Mouse (Mus musculus) lung, postnatal 0 days (tissue): ENCODE results near the gene Pdcd1lg2. TPM values are rescaled to one million over a fixed set of nuclear protein-coding genes. Genes with fewer than 3 reads are reported as not detected.

Source experiments
- ATAC-seq: fragments of 200-750 bp; cut with Nextera tagmentation; 2 replicates; pipeline ENCODE4 v1.8.0; 2017; ENCODE audit warnings: moderate library complexity
- DNase-seq: peaks from one replicate; pipeline ENCODE4 v3.0.0-alpha.2; 2016; ENCODE audit warnings: low spot score
- H3K27ac ChIP-seq: fragments of 300-500 bp; sonication (generic); 2 replicates; pipeline ENCODE4 v1.5.1; 2014; ENCODE audit warnings: antibody characterized with exemption, mild to moderate bottlenecking, low read length, mixed read lengths
- H3K27me3 ChIP-seq: fragments of 300-500 bp; sonication (generic); replicated peaks from 2 replicates; pipeline ENCODE4 v1.6.1; 2014; ENCODE audit warnings: low read length, mixed read lengths; ENCODE audit not compliant: insufficient read depth
- H3K36me3 ChIP-seq: fragments of 300-500 bp; sonication (generic); 2 replicates; pipeline ENCODE4 v1.6.1; 2014; ENCODE audit warnings: low read length, mixed read lengths; ENCODE audit not compliant: insufficient read depth
- H3K4me1 ChIP-seq: fragments of 300-500 bp; sonication (generic); 2 replicates; pipeline ENCODE4 v1.6.1; 2014; ENCODE audit warnings: antibody characterized with exemption, low read depth, low read length, mixed read lengths; ENCODE audit not compliant: insufficient read depth
- H3K4me2 ChIP-seq: fragments of 300-500 bp; sonication (generic); replicated peaks from 2 replicates; pipeline ENCODE4 v1.6.1; 2014; ENCODE audit warnings: low read depth, mild to moderate bottlenecking, low read length, moderate library complexity, mixed read lengths
- H3K4me3 ChIP-seq: fragments of 300-500 bp; sonication (generic); 2 replicates; pipeline ENCODE4 v1.5.1; 2014; ENCODE audit warnings: low read depth, low read length
- H3K9ac ChIP-seq: fragments of 300-500 bp; sonication (generic); replicated peaks from 2 replicates; pipeline ENCODE4 v1.6.1; 2014; ENCODE audit warnings: low read depth, mild to moderate bottlenecking
- H3K9me3 ChIP-seq: fragments of 300-500 bp; sonication (generic); 2 replicates; pipeline ENCODE4 v1.6.1; 2016; ENCODE audit warnings: low read length, mixed read lengths
- CTCF ChIP-seq: IDR thresholded peaks from 2 replicates; pipeline ENCODE4 v1.5.1; 2016; ENCODE audit warnings: antibody characterized with exemption, mild to moderate bottlenecking
- EP300 ChIP-seq: IDR thresholded peaks from 2 replicates; pipeline ENCODE4 v1.6.1; 2016; ENCODE audit warnings: antibody characterized with exemption, mild to moderate bottlenecking, control low read depth
- WGBS: fragments of 180-500 bp; shearing (Covaris S2); extraction: QIAGEN DNeasy Blood & Tissue Kit; methylation state at CpG from one replicate; pipeline ENCODE4 v1.1.7; 2014; 5-methylcytosine and 5-hydroxymethylcytosine counted together
- polyA plus RNA-seq: library from polyadenylated mRNA; unstranded; fragments of >200 nt; fragmentation: Nextera tagmentation; extraction: Ambion mirVana; gene quantifications from 2 replicates; pipeline ENCODE4 v1.2.1, GENCODE M21; 2015

The Pdcd1lg2 gene
- polyA plus RNA-seq, 1 experiment from 2014 or later, result 0.26 TPM

- Histone ChIP-seq H3K36me3 (no peaks in the 10 kb centered on the region), H3K27ac (no peak overlapping the region), H3K4me3 (no peak overlapping the region), H3K4me2 (no peak overlapping the region), H3K27me3 (no peaks in the 10 kb centered on the region), H3K9ac (no peak overlapping the region), H3K9me3 (no peaks in the 10 kb centered on the region), H3K4me1 (no peaks in the 10 kb centered on the region)
- TF ChIP-seq EP300, result no peak
- 55% methylated on average over 5 of the region's 5 CpGs for WGBS
- ATAC-seq, result no peak
- DNase-seq, result no peak
Measured at GRCm38 (mm10) chr19:29390483-29390882, 20.2 kb upstream of the Pdcd1lg2 start.

DNA sequence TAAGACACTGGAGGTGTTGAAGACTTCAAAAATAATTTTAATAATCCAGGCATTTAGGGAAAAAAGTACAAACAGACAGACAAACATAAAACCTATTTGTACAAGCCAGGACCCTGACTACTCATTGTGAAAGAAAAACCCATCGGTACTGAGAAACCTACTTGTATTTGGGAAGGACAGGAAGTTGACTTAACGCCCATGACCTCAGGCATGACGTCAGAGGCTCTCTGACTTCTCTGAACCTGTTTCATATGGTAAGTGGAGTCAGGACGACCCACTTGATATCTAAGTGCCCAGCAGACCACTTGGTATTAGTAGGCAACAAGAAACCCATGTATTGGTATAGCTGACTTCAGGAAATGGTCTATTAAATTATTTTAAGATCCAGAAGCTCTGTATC, 19.4 kb upstream of the Pdcd1lg2 start:
- 43% methylated on average over 4 of the region's 4 CpGs for WGBS
- Histone ChIP-seq H3K4me2 (no peak overlapping the region), H3K36me3 (no peaks in the 10 kb centered on the region), H3K9ac (no peak overlapping the region), H3K27me3 (no peaks in the 10 kb centered on the region), H3K4me1 (no peaks in the 10 kb centered on the region), H3K9me3 (no peaks in the 10 kb centered on the region), H3K27ac (no peak overlapping the region), H3K4me3 (no peak overlapping the region)
- ATAC-seq (no peak), DNase-seq (no peak)
- TF ChIP-seq CTCF (no peak), EP300 (no peak)

DNA sequence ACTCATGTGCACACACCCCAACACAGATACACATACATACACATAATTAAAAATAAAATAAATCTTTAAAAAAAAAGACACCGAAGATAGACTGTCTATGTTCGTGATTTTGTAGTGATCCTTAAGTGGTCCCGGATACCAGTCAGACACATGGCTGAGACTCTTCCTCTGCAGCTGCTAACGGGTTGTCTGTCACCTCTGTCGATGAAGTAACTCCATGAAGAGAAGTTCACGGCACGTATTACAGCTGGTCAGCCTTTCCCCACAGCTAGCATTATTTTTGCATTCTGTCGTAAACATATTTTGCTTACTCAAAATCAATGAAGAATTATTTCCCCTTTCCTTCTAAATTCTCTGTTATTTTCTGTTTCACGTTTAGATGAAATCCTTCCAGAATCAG, 17.4 kb upstream of the Pdcd1lg2 start:
- Histone ChIP-seq H3K4me2 (no peak overlapping the region), H3K9me3 (no peaks in the 10 kb centered on the region), H3K9ac (no peak overlapping the region), H3K36me3 (no peaks in the 10 kb centered on the region), H3K4me3 (no peak overlapping the region), H3K27ac (no peak overlapping the region), H3K4me1 (no peaks in the 10 kb centered on the region), H3K27me3 (no peaks in the 10 kb centered on the region)
- TF ChIP-seq EP300 (no peak), CTCF (no peak)
- 67% methylated on average over 9 of the region's 9 CpGs for WGBS
- peak; percentile 59 for DNase-seq
- peak; percentile 63; the same call in 1 of the 2 replicates for ATAC-seq

DNA sequence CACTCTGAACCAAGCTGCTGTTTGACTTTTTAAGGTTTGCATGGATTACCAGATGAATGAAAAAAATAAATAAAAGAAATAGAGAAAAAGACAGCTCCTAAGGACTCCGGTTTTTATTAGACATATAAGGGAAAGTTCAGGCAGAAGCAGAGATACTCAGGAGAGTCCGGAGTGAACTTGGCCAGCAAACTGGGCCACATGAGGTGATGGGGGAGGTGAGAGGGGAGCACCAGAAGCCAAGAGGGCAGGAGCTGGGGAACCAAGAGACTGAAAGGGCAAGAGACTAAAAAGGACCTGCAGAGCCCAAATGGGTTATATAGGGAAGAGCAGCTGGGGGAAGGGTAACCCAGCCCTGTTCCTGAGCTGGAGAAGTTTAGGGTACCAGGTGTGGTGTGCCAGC, 16.0 kb upstream of the Pdcd1lg2 start:
- Histone ChIP-seq H3K4me1 (no peaks in the 10 kb centered on the region), H3K4me2 (no peak overlapping the region), H3K36me3 (no peaks in the 10 kb centered on the region), H3K9me3 (no peaks in the 10 kb centered on the region), H3K27me3 (no peaks in the 10 kb centered on the region), H3K27ac (no peak overlapping the region), H3K9ac (no peak overlapping the region), H3K4me3 (no peak overlapping the region)
- no peak for TF ChIP-seq EP300
- no peak for TF ChIP-seq CTCF
- 88% methylated on average over 2 of the region's 2 CpGs for WGBS
- DNase-seq, result no peak
- no peak for ATAC-seq

- Histone ChIP-seq H3K4me2 (no peak overlapping the region), H3K4me1 (no peaks in the 10 kb centered on the region), H3K4me3 (no peak overlapping the region), H3K9ac (no peak overlapping the region), H3K9me3 (no peaks in the 10 kb centered on the region), H3K36me3 (no peaks in the 10 kb centered on the region), H3K27me3 (no peaks in the 10 kb centered on the region), H3K27ac (no peak overlapping the region)
- 22% methylated on average over 1 of the region's 1 CpGs for WGBS
- ATAC-seq, result no peak
- TF ChIP-seq CTCF, result no peak
- no peak for TF ChIP-seq EP300
- DNase-seq, result no peak
Measured at GRCm38 (mm10) chr19:29396353-29396752, 14.4 kb upstream of the Pdcd1lg2 start.

DNA sequence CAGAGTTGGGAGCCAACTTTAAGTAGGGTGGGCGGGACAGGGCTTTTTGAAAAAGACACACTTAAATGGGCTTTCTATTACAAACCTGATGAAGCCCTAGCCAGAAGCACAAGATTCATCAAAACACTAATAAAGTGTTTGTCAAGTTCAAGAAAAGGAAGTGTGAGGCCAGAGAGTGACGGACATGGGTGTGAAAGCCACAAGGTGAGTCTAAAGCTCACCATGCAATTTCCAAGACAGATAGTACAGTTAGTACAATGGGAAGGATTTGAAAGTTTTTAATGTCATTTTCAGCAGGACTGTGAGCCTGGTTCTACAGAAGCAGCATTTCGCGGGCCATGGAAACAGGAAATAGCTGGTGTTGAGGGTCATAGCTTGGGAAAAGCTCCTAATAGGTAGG, 10.9 kb upstream of the Pdcd1lg2 start:
- TF ChIP-seq EP300, result no peak
- TF ChIP-seq CTCF, result no peak
- WGBS, result 83% methylated on average over 4 of the region's 4 CpGs

DNA sequence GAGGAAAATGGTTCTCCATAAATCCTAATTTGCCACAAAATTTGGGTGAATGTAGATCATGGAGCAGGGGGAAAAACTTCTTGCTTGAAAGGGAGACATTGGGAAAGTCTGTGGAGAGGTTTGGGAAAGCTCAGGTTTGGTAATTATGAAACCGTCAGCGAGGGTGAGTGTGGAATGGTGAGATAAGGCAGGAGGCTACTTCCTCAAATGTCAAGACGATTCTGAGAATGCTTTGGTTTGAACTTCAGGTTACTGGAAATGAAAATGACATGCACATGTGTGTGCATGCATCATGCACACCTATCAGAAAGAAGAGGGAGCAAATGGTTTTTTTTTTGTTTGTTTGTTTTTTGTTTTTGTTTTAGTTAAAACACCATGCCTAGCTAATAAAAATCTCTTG, 10.3 kb upstream of the Pdcd1lg2 start:
- Histone ChIP-seq H3K27me3 (no peaks in the 10 kb centered on the region), H3K4me2 (no peak overlapping the region), H3K36me3 (no peaks in the 10 kb centered on the region), H3K4me1 (no peaks in the 10 kb centered on the region), H3K9me3 (no peaks in the 10 kb centered on the region), H3K4me3 (no peak overlapping the region), H3K9ac (no peak overlapping the region), H3K27ac (no peak overlapping the region)
- DNase-seq (no peak), ATAC-seq (no peak)
- no peak for TF ChIP-seq EP300
- TF ChIP-seq CTCF, result no peak
- whole genome bisulfite sequencing, result 69% methylated on average over 3 of the region's 3 CpGs

More for the DNA sequence above, 10.9 kb upstream of the Pdcd1lg2 start:
- H3K9ac ChIP-seq, result no peak overlapping the region
- no peaks in the 10 kb centered on the region for H3K36me3 ChIP-seq
- H3K27ac ChIP-seq, result no peak overlapping the region
- no peaks in the 10 kb centered on the region for H3K4me1 ChIP-seq
- no peak overlapping the region for H3K4me2 ChIP-seq
- no peaks in the 10 kb centered on the region for H3K9me3 ChIP-seq
- ATAC-seq (no peak), DNase-seq (no peak)
- no peak overlapping the region for H3K4me3 ChIP-seq
- H3K27me3 ChIP-seq, result no peaks in the 10 kb centered on the region
